Mouse (Mus musculus): ENCODE results near the gene Dusp5.
"Not testable (repeated sequence)": the region's sequence is repeated elsewhere in the genome, so short reads cannot be mapped to it uniquely, and the experiment has no call there.

Dusp5 gene

GRCm38 (mm10) chr19:53575296-53576010 is 46.5 kb downstream of the Dusp5 start:
- no peak for DNase-seq (ENCODE audit: low spot score in 2 of 2)

- no peak for DNase-seq (ENCODE audit: low spot score in 2 of 2)
Observed at GRCm38 (mm10) chr19:53576061-53576460, 47.2 kb downstream of the Dusp5 start.

- DNase-seq (ENCODE audit: low spot score in 2 of 2) = peak in 1 of 2 experiments; percentile 2
Observed at GRCm38 (mm10) chr19:53577025-53577800, 48.3 kb downstream of the Dusp5 start.

GRCm38 (mm10) chr19:53578597-53579252 is 49.8 kb downstream of the Dusp5 start:
- DNase-seq (ENCODE audit: low spot score in 2 of 2) = peak; percentile 52 to 78

- not testable (repeated sequence) for DNase-seq (ENCODE audit: low spot score in 2 of 2)
Observed at GRCm38 (mm10) chr19:53580271-53580670, 51.4 kb downstream of the Dusp5 start.

GRCm38 (mm10) chr19:53587686-53588085 is 58.8 kb downstream of the Dusp5 start:
- not testable (repeated sequence) for DNase-seq (ENCODE audit: low spot score in 2 of 2)

GRCm38 (mm10) chr19:53588968-53589367 is 60.1 kb downstream of the Dusp5 start, which contains the start of gene Nutf2-ps1:
TSS of gene Nutf2-ps1 (minus strand) at chr19:53589068.
- not testable (repeated sequence) for DNase-seq (ENCODE audit: low spot score in 2 of 2)

Data from thymus, postnatal 10 days (tissue).